Mouse (Mus musculus) embryonic fibroblast, embryonic 13.5 days (primary cell): ENCODE results near the gene Ino80d. TPM values are rescaled to one million over a fixed set of nuclear protein-coding genes. Genes with fewer than 3 reads are reported as not detected.

Source experiments
- H3K27ac ChIP-seq: 2 replicates; pipeline ENCODE4 v1.5.1; 2012; ENCODE audit warnings: low read length, control low read depth, inconsistent platforms; ENCODE audit not compliant: insufficient read depth
- H3K4me1 ChIP-seq: 2 replicates; pipeline ENCODE4 v1.6.1; 2011; ENCODE audit warnings: low read length; ENCODE audit not compliant: control insufficient read depth, insufficient read depth
- H3K4me3 ChIP-seq: 2 replicates; pipeline ENCODE4 v1.5.1; 2011; ENCODE audit warnings: mild to moderate bottlenecking, control low read depth, low read length; ENCODE audit not compliant: insufficient read depth
- CTCF ChIP-seq: IDR thresholded peaks from 2 replicates; pipeline ENCODE4 v1.5.1; 2011; ENCODE audit warnings: mild to moderate bottlenecking, control low read depth, low read length, moderate library complexity, borderline replicate concordance; ENCODE audit not compliant: insufficient read depth
- POLR2A ChIP-seq: IDR thresholded peaks from 2 replicates; pipeline ENCODE4 v1.6.1; 2011; ENCODE audit warnings: low read depth, mild to moderate bottlenecking, control low read depth, low read length, moderate library complexity
- polyA plus RNA-seq: library from polyadenylated mRNA; stranded (reverse); fragments of >200 nt; gene quantifications from 2 replicates; pipeline ENCODE4 v1.2.4, GENCODE M21; 2011; ENCODE audit warnings: low read depth; ENCODE audit not compliant: missing spikeins, insufficient read length

Ino80d gene
- polyA plus RNA-seq, 1 experiment: 19.7 TPM

DNA sequence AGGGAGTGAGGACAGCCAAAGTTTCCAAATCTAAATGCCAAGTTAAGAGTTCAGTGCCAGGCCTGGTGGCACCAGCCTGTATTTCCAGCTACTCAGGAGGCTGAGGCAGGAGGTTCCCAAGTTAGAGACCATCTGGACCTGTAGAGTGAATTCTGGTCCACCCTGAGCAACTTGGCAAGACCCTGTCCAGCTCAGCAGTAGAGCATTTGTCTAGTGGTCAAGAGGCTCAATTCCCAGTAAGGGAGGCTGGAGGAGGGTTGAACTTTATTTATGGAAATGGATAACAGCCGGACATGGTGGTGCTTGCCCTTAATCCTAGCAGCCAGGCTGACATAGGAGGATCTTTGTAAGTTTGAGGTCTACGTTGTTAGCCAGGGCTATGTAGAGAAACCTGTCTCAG is 38.1 kb downstream of the Ino80d start:
- H3K27ac ChIP-seq: no peak overlapping the region
- no peak overlapping the region for H3K4me3 ChIP-seq
- H3K4me1 ChIP-seq: no peaks in the 10 kb centered on the region
- TF ChIP-seq POLR2A (no peak), CTCF (no peak)

GRCm38 (mm10) chr1:63071379-63071778 is 43.1 kb downstream of the Ino80d start:
- H3K4me1 ChIP-seq: no peaks in the 10 kb centered on the region
- H3K4me3 ChIP-seq: no peak overlapping the region
- TF ChIP-seq POLR2A (no peak), CTCF (no peak)
- H3K27ac ChIP-seq: no peak overlapping the region

GRCm38 (mm10) chr1:63058361-63058760 is 56.1 kb downstream of the Ino80d start:
- H3K4me1 ChIP-seq: no peaks in the 10 kb centered on the region
- TF ChIP-seq CTCF (no peak), POLR2A (no peak)
- no peak overlapping the region for H3K4me3 ChIP-seq
- H3K27ac ChIP-seq: no peak overlapping the region

DNA sequence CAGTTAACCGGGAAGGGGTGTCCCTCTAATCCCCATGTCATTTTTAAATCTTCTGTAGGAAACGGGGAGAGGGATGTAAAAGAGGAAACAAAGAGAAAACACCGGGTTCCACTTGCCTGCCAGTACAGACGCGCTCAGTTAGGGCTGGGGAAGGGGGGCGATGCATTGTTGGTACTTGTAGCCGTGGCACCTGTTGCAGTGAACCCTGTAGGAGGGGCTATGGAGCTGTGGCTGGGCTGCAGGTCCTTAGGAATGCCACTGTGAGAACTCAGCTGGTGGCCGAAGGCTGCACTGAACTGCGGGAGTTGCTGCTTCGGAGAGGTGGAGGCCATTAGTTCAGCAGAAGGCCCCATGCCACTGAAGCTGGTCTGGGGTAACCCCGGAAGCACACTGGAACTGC is 56.6 kb downstream of the Ino80d start:
- Histone ChIP-seq H3K27ac (no peak overlapping the region), H3K4me3 (no peak overlapping the region), H3K4me1 (no peaks in the 10 kb centered on the region)
- no peak for TF ChIP-seq CTCF
- no peak for TF ChIP-seq POLR2A

GRCm38 (mm10) chr1:63057318-63057717 is 57.1 kb downstream of the Ino80d start:
- no peaks in the 10 kb centered on the region for H3K4me1 ChIP-seq
- TF ChIP-seq CTCF: no peak
- no peak for TF ChIP-seq POLR2A
- no peak overlapping the region for H3K4me3 ChIP-seq
- H3K27ac ChIP-seq: no peak overlapping the region

DNA sequence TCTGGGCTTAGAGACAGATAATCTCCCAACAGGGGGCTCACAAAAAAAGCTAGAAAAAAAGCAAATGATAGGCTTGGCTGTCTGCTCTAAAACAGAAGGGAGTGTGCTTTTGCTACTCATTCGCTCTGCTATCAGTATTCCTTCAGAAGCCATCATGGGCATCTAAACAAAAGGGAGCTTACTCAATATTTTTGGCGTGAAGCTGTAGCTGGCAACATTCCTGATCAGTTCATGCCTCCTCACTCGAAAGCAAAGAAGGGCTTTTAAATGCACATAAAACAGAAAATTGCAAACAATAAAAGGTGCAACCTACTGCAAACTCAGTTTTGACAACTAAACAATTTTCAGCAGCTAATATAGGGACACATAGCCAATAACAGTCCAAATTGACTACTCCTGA is 59.1 kb downstream of the Ino80d start:
- Histone ChIP-seq H3K4me3 (no peak overlapping the region), H3K4me1 (no peaks in the 10 kb centered on the region), H3K27ac (no peak overlapping the region)
- TF ChIP-seq CTCF (no peak), POLR2A (no peak)

DNA sequence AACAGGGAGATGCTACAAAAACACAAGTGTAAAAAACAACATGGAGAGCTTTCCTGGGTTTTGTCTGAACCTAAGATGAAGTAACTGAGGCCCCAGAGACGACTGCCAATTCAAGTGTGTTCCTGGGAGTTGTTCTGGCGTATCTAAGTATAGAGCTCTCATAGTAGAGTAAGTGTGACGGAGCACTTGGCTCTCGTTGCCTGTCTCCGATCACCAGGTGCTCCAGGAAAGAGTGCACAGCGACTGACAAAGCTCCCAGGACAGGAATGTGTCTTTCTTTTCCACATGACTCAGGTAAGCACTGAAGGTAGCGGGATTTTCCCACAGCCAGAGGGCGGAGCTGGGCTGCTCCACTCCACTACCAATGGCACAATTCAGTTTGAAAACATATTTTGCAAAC is 63.6 kb downstream of the Ino80d start:
- TF ChIP-seq CTCF: no peak
- no peak for TF ChIP-seq POLR2A
- H3K4me3 ChIP-seq: no peak overlapping the region
- H3K4me1 ChIP-seq: no peaks in the 10 kb centered on the region; the same call in 1 of the 2 replicates
- H3K27ac ChIP-seq: no peak overlapping the region

DNA sequence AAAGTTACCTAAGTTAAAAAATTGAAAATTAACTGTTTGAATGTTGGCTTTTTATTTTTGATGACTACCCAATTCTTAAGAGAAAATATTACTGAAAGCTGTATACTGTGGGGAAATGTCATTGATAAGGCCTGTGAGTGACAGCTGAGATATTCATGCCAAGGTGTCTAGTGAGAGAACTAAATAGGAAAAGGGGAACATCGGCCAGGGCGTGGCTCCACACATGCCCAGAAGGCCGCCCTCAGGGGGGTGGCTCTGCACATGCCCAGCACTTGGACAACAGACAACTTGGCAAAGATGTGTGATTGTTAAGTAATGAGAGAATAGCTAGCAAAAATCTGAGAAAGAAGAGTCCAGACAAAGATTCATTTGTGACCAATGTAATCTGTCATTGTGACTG is 64.5 kb downstream of the Ino80d start:
- Histone ChIP-seq H3K27ac (no peak overlapping the region), H3K4me1 (no peaks in the 10 kb centered on the region; the same call in 1 of the 2 replicates), H3K4me3 (no peak overlapping the region)
- TF ChIP-seq CTCF (no peak), POLR2A (no peak)

GRCm38 (mm10) chr1:63047983-63048382 is 66.5 kb downstream of the Ino80d start:
- Histone ChIP-seq H3K4me1 (no peaks in the 10 kb centered on the region; the same call in 1 of the 2 replicates), H3K4me3 (no peak overlapping the region), H3K27ac (no peak overlapping the region)
- no peak for TF ChIP-seq CTCF
- no peak for TF ChIP-seq POLR2A

DNA sequence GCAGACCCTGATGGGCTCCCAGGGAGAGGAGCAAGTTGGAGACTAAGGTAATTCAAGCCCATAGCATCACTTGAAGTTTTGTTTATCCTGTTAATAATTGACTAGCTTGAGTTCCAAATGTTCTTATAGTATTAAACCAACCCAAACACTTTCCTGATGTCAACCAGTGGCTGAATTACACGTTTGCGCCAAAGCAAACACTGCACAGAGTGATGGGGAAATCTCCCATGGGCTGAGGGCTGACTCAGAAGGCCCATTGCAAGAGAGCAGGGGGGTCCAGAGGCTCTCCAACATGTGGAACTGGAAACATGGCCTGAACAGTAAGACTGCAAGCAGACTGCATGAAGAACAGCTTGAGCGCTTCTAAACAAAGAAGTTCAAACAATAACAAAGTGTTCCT is 81.5 kb downstream of the Ino80d start:
- TF ChIP-seq POLR2A (no peak), CTCF (no peak)
- H3K4me3 ChIP-seq: no peak overlapping the region
- H3K4me1 ChIP-seq: no peaks in the 10 kb centered on the region; the same call in 1 of the 2 replicates
- no peak overlapping the region for H3K27ac ChIP-seq

DNA sequence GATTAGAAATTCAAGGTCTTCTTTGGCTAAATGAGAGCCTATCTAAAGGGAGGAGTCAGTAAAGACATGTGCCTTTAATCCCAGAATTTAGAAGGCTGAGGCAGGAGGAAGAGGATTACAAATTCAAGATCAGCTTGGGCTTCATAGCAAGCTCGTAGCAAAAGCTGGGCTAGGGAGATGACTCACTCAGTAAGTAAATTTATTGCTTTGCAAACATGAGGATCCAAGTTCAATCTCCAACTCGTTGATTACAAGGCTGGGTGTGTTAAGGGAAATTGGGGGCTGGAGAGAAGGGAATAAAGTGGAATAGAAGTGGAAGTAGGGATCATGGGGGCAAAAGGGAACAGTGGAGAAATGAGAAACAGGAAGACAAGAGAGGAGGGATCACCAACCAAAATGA is 94.6 kb downstream of the Ino80d start:
- Histone ChIP-seq H3K4me3 (no peak overlapping the region), H3K4me1 (no peaks in the 10 kb centered on the region), H3K27ac (no peak overlapping the region)
- TF ChIP-seq POLR2A (no peak), CTCF (no peak)
